Mouse (Mus musculus) MEL (cell line): ENCODE data around the gene Rnf220. TPM values are rescaled to one million over a fixed set of nuclear protein-coding genes. Genes with fewer than 3 reads are reported as not detected.

Source experiments
- DNase-seq: peaks from one replicate; pipeline ENCODE4 v3.0.0; 2011; ENCODE audit warnings: low read depth, low spot score
- H3K27ac ChIP-seq: 2 replicates; pipeline ENCODE4 v1.5.1; 2012; ENCODE audit warnings: low read depth, mild to moderate bottlenecking, control low read depth, low read length, moderate library complexity; ENCODE audit not compliant: control insufficient read depth
- H3K27me3 ChIP-seq, 2 experiments: fragments of 150-350 bp in 1 of 2; sonication (generic) in 1 of 2; 2 replicates each; pipeline ENCODE4 v1.6.1; 2012; ENCODE audit warnings: low read length in 2 of 2, mild to moderate bottlenecking in 2 of 2, improper control_type of control experiment in 1 of 2, moderate library complexity in 1 of 2; ENCODE audit not compliant: insufficient read depth in 2 of 2, control insufficient read depth in 1 of 2
- H3K36me3 ChIP-seq, 2 experiments: 2 replicates each; pipeline ENCODE4 v1.6.1; 2012 to 2014; ENCODE audit warnings: low read length in 2 of 2, improper control_type of control experiment in 1 of 2, inconsistent platforms in 1 of 2, mild to moderate bottlenecking in 1 of 2; ENCODE audit not compliant: insufficient read depth in 2 of 2, control insufficient read depth in 1 of 2
- H3K4me1 ChIP-seq, 2 experiments: fragments of 150-350 bp in 1 of 2; sonication (generic) in 1 of 2; 2 replicates each; pipeline ENCODE4 v1.6.1; 2012; ENCODE audit warnings: low read length in 2 of 2, improper control_type of control experiment in 1 of 2, mild to moderate bottlenecking in 1 of 2; ENCODE audit not compliant: insufficient read depth in 2 of 2, control insufficient read depth in 1 of 2
- H3K4me3 ChIP-seq, 2 experiments: fragments of 150-350 bp in 1 of 2; sonication (generic) in 1 of 2; 2 replicates each; pipeline ENCODE4 v1.5.1; 2012; ENCODE audit warnings: low read depth in 2 of 2, low read length in 2 of 2, mild to moderate bottlenecking in 2 of 2, moderate library complexity in 2 of 2, control low read depth in 1 of 2, improper control_type of control experiment in 1 of 2; ENCODE audit not compliant: control insufficient read depth in 1 of 2, insufficient read depth in 1 of 2
- H3K79me2 ChIP-seq: 2 replicates; pipeline ENCODE4 v1.6.1; 2012; ENCODE audit warnings: mild to moderate bottlenecking, low read length, moderate library complexity; ENCODE audit not compliant: control insufficient read depth, poor library complexity, insufficient read depth
- H3K9ac ChIP-seq: 2 replicates; pipeline ENCODE4 v1.6.1; 2012; ENCODE audit warnings: low read depth, mild to moderate bottlenecking, control low read depth, low read length, moderate library complexity; ENCODE audit not compliant: control insufficient read depth, poor library complexity, severe bottlenecking
- H3K9me3 ChIP-seq: fragments of 150-350 bp; sonication (generic); replicated peaks from 2 replicates; pipeline ENCODE4 v1.6.1; 2012; ENCODE audit warnings: mild to moderate bottlenecking, low read length, improper control_type of control experiment, moderate library complexity; ENCODE audit not compliant: insufficient read depth
- BHLHE40 ChIP-seq: IDR thresholded peaks from 2 replicates; pipeline ENCODE4 v1.6.1; 2012; ENCODE audit warnings: low read depth, mild to moderate bottlenecking, inconsistent platforms, low read length, improper control_type of control experiment, borderline replicate concordance
- CHD2 ChIP-seq: IDR thresholded peaks from 2 replicates; pipeline ENCODE4 v1.6.1; 2011; ENCODE audit warnings: low read length, improper control_type of control experiment
- E2F4 ChIP-seq: IDR thresholded peaks from 2 replicates; pipeline ENCODE4 v1.6.1; 2011; ENCODE audit warnings: low read depth, low read length, improper control_type of control experiment, borderline replicate concordance
- EP300 ChIP-seq, 2 experiments: IDR thresholded peaks; 2 replicates each; pipeline ENCODE4 v1.6.1; 2011; ENCODE audit warnings: improper control_type of control experiment in 2 of 2, low read length in 2 of 2, low read depth in 1 of 2, mild to moderate bottlenecking in 1 of 2
- ETS1 ChIP-seq: IDR thresholded peaks from 2 replicates; pipeline ENCODE4 v1.6.1; 2012; ENCODE audit warnings: low read depth, mild to moderate bottlenecking, inconsistent platforms, low read length, improper control_type of control experiment, moderate library complexity
- GABPA ChIP-seq: IDR thresholded peaks from 2 replicates; pipeline ENCODE4 v1.6.1; 2012; ENCODE audit warnings: low read depth, mild to moderate bottlenecking, inconsistent platforms, low read length, improper control_type of control experiment, moderate library complexity
- GATA1 ChIP-seq: IDR thresholded peaks from 2 replicates; pipeline ENCODE4 v1.6.1; 2011; ENCODE audit warnings: low read depth, low read length, improper control_type of control experiment
- HCFC1 ChIP-seq: IDR thresholded peaks from 2 replicates; pipeline ENCODE4 v1.6.1; 2012; ENCODE audit warnings: low read depth, mild to moderate bottlenecking, inconsistent platforms, low read length, improper control_type of control experiment, moderate library complexity
- JUND ChIP-seq: IDR thresholded peaks from 2 replicates; pipeline ENCODE4 v1.6.1; 2011; ENCODE audit warnings: low read depth, mild to moderate bottlenecking, improper control_type of control experiment, low read length
- MAX ChIP-seq: IDR thresholded peaks from 2 replicates; pipeline ENCODE4 v1.6.1; 2011; ENCODE audit warnings: low read length, improper control_type of control experiment
- MEF2A ChIP-seq: IDR thresholded peaks from 2 replicates; pipeline ENCODE4 v1.6.1; 2014; ENCODE audit warnings: low read depth, mild to moderate bottlenecking, inconsistent platforms, low read length, improper control_type of control experiment; ENCODE audit not compliant: poor library complexity, insufficient replicate concordance, severe bottlenecking; ENCODE audit errors: extremely low read depth
- MXI1 ChIP-seq: IDR thresholded peaks from 2 replicates; pipeline ENCODE4 v1.6.1; 2011; ENCODE audit warnings: mild to moderate bottlenecking, low read depth, low read length, improper control_type of control experiment
- MYB ChIP-seq: IDR thresholded peaks from 2 replicates; pipeline ENCODE4 v1.6.1; 2011; ENCODE audit warnings: mild to moderate bottlenecking, low read depth, low read length, improper control_type of control experiment
- POLR2AphosphoS5 ChIP-seq: IDR thresholded peaks from 2 replicates; pipeline ENCODE4 v1.6.1; 2012; ENCODE audit warnings: low read depth, borderline replicate concordance, mild to moderate bottlenecking, inconsistent platforms, low read length, moderate library complexity, mixed read lengths
- RAD21 ChIP-seq: IDR thresholded peaks from 2 replicates; pipeline ENCODE4 v1.6.1; 2011; ENCODE audit warnings: mild to moderate bottlenecking, low read depth, low read length, improper control_type of control experiment
- RCOR1 ChIP-seq: IDR thresholded peaks from 2 replicates; pipeline ENCODE4 v1.6.1; 2012; ENCODE audit warnings: low read depth, mild to moderate bottlenecking, inconsistent platforms, low read length, improper control_type of control experiment
- SMC3 ChIP-seq: IDR thresholded peaks from 2 replicates; pipeline ENCODE4 v1.6.1; 2011; ENCODE audit warnings: low read depth, low read length, improper control_type of control experiment
- TBP ChIP-seq: IDR thresholded peaks from 2 replicates; pipeline ENCODE4 v1.8.0; 2011; ENCODE audit warnings: low read depth, low read length, improper control_type of control experiment
- TCF12 ChIP-seq: IDR thresholded peaks from 2 replicates; pipeline ENCODE4 v1.6.1; 2014; ENCODE audit warnings: low read depth, mild to moderate bottlenecking, inconsistent platforms, low read length, improper control_type of control experiment, moderate library complexity
- UBTF ChIP-seq: IDR thresholded peaks from 2 replicates; pipeline ENCODE4 v1.6.1; 2012; ENCODE audit warnings: low read depth, mild to moderate bottlenecking, inconsistent platforms, low read length, improper control_type of control experiment, moderate library complexity, borderline replicate concordance; ENCODE audit not compliant: insufficient read depth
- ZC3H11A ChIP-seq: IDR thresholded peaks from 2 replicates; pipeline ENCODE4 v1.6.1; 2012; ENCODE audit warnings: low read depth, mild to moderate bottlenecking, inconsistent platforms, low read length, improper control_type of control experiment
- ZKSCAN1 ChIP-seq: IDR thresholded peaks from 2 replicates; pipeline ENCODE4 v1.6.1; 2012; ENCODE audit warnings: low read depth, mild to moderate bottlenecking, inconsistent platforms, low read length, improper control_type of control experiment, moderate library complexity
- ZMIZ1 ChIP-seq: IDR thresholded peaks from 2 replicates; pipeline ENCODE4 v1.6.1; 2012; ENCODE audit warnings: low read depth, mild to moderate bottlenecking, inconsistent platforms, low read length, improper control_type of control experiment, moderate library complexity
- ZNF384 ChIP-seq: IDR thresholded peaks from 2 replicates; pipeline ENCODE4 v1.6.1; 2012; ENCODE audit warnings: low read depth, mild to moderate bottlenecking, inconsistent platforms, low read length, improper control_type of control experiment
- polyA plus RNA-seq, 2 experiments: library from polyadenylated mRNA; stranded (reverse) in 1 of 2; unstranded in 1 of 2; fragments of >175 nt in 1 of 2; fragments of >200 nt in 1 of 2; gene quantifications; 2 replicates each; pipeline versions ENCODE4 v1.2.1 to v1.2.4; 2012; ENCODE audit warnings: low replicate concordance in 2 of 2, low read depth in 1 of 2; ENCODE audit not compliant: insufficient read length in 2 of 2, insufficient read depth in 1 of 2, missing spikeins in 1 of 2
- total RNA-seq: library from RNA; depleted of rRNA; stranded (reverse); fragments of 300-350 nt; gene quantifications from 2 replicates; pipeline ENCODE4 v1.2.3, GENCODE M21; 2012

The Rnf220 gene
- total and polyA plus RNA-seq, 3 experiments: 121 to 201 TPM; not detected in 1

- peak; percentile 77 for DNase-seq
- Histone ChIP-seq H3K9ac (peak overlapping the region; percentile 35; the same call in 1 of the 2 replicates), H3K27me3 (no peaks in the 10 kb centered on the region; a peak in 1 of 4 replicates), H3K4me1 (peaks cover 7 to 24% of the 10 kb centered on the region in 2 experiments), H3K79me2 (no peaks in the 10 kb centered on the region), H3K9me3 (no peaks in the 10 kb centered on the region), H3K27ac (0 out of 2 replicates have a peak overlapping the region, but pooled peaks have one; percentile 15), H3K36me3 (peaks cover 0 to 15% of the 10 kb centered on the region in 2 experiments; a peak in 2 of 4 replicates), H3K4me3 (peak overlapping the region in 1 of 2 experiments; percentile 26; a peak in 2 of 4 replicates)
- peak; percentile 46; the same call in 1 of the 2 replicates for TF ChIP-seq ZNF384
- no peak for TF ChIP-seq BHLHE40
- TF ChIP-seq SMC3: no peak
- peak; percentile 93 for TF ChIP-seq ZKSCAN1
- no peak for TF ChIP-seq JUND
- TF ChIP-seq GATA1: no peak
- 0 out of 2 replicates have a peak, but pooled peaks have one; percentile 9 for TF ChIP-seq HCFC1
- no peak for TF ChIP-seq TBP
- TF ChIP-seq RAD21: no peak
- TF ChIP-seq GABPA: no peak
- TF ChIP-seq E2F4: no peak
- no peak for TF ChIP-seq RCOR1
- no peak for TF ChIP-seq UBTF
- TF ChIP-seq MYB: no peak
- no peak for TF ChIP-seq ZC3H11A
- TF ChIP-seq MXI1: no peak
- no peak for TF ChIP-seq MEF2A
- no peak for TF ChIP-seq ZMIZ1
These were observed 38.8 kb upstream of the Rnf220 start for GRCm38 (mm10) chr4:117535496-117536200.

GRCm38 (mm10) chr4:117529843-117530242 lies 33.0 kb upstream of the Rnf220 start:
- no peaks in the 10 kb centered on the region; a peak in 1 of 4 replicates for H3K4me1 ChIP-seq
- no peak for DNase-seq
- no peaks in the 10 kb centered on the region; a peak in 1 of 4 replicates for H3K27me3 ChIP-seq
- H3K27ac ChIP-seq: no peak overlapping the region
- TF ChIP-seq MAX (no peak), MEF2A (no peak), CHD2 (no peak), POLR2AphosphoS5 (no peak), EP300 (IDR thresholded peaks at IDR 0.05; ENCODE audit: low read depth in 1 of 2, low read length in 2 of 2) (no peak), TCF12 (no peak), ZKSCAN1 (no peak), UBTF (no peak), ETS1 (no peak), E2F4 (no peak)
- TF ChIP-seq, all 39 proteins: peak for 0
- no peaks in the 10 kb centered on the region for H3K79me2 ChIP-seq
- H3K9me3 ChIP-seq: no peaks in the 10 kb centered on the region
- no peaks in the 10 kb centered on the region for H3K36me3 ChIP-seq
- no peak overlapping the region for H3K9ac ChIP-seq
- no peak overlapping the region for H3K4me3 ChIP-seq
